Mouse (Mus musculus) adrenal gland, postnatal 36 days (tissue): Measurements from ENCODE around the gene Klk12. TPM values are rescaled to one million over a fixed set of nuclear protein-coding genes. Genes with fewer than 3 reads are reported as not detected.

Experiments
- DNase-seq, 2 experiments: peaks; one replicate each; pipeline ENCODE4 v3.0.0; 2021; ENCODE audit warnings: mixed read lengths in 1 of 2
- long read RNA-seq, 2 experiments: library from polyadenylated mRNA; stranded (forward); transcript quantifications; one replicate each; pipeline ENCODE4 v2.0.0; 2021; ENCODE audit warnings: borderline sequencing depth in 2 of 2
- total RNA-seq, 2 experiments: library from RNA; stranded (reverse); gene quantifications; 2 replicates each; pipeline ENCODE4 v1.2.3; 2021

The Klk12 gene
- total RNA-seq: not detected
- long read RNA-seq, experiment 1: 0 reads
- long read RNA-seq, experiment 2: 0 reads

DNA sequence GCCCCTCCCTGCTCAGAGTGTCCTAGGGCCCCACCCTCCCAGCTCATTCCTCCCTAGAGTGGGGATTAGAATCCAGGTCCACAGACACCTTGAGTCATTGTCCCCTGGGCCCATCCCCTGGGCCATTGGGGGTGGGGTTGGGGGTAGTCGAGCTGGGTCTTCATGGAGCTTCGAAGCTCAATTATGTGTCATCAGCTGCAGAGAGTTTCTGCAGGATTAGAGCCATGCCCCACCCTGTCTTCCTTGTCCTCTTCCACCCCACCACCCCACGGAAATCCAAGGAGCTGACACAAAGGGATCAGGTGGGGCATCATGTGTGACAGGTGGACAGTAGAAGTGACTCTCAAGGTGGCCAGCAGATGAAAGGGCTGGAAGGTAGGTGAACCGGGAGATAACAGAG lies at the start of gene Klk12:
Gene Klk12, plus strand, starts transcription at position 301 of the 400 bp plus-strand sequence.
- DNase-seq: no peak

DNA sequence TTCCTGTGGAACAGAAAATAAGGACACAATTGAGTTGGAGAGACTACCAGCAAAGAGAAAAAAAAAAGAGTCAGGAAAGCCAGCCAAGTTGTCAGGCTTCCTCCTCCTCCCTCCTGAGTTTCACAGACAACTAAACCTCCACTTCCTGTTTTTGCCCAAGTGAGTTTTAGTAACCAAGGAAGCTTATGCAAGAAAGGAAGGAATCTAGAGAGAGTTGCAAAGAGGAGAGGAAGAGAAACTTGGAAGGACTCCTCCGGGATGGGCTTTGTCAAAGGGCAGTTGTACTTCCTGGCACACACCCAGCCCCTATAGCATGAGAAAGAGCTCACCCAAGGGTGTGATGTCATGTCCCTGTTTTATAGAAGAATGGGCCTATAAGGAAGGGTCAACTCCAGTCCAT lies 20.9 kb upstream of the Klk12 start:
- no peak for DNase-seq

DNA sequence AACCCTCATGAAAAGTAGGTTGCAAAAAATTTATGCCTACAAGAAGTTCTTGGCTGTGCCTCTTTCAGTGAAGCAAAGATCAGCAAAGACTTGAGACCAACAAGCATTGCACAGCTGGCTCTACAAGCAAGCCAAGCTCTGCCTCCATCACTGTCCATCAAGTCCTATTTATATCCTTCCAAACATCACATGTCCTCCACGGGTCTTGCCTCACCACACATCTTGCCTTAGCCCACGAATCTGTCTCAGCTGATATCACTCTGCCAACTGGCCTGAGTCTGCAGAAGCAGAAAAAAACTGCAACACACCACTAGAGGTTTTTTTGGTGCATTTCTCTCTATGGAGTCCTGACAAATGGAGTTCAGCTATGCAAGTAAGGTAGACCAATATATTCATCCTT lies 15.9 kb upstream of the Klk12 start:
- no peak for DNase-seq

DNA sequence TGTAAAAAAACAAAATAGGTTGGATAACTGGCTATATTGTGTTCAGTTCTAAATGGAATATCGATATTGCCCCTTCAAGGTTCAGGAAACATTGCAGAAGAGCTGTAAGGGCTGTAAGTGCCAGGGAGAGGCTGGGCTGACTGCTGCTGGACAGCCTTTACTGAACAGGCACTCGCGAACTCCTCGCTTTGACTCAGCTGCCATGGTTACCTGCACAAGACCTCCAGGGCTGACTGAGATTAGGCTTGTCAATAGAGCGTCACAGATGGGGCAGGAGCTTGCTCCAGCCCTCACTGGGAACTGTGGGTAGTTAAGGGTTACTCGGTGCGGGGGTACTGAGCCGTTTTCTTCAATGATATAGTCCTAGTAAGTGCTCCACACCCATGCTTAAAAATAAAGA lies 2.2 kb upstream of the Klk12 start:
- no peak for DNase-seq

DNA sequence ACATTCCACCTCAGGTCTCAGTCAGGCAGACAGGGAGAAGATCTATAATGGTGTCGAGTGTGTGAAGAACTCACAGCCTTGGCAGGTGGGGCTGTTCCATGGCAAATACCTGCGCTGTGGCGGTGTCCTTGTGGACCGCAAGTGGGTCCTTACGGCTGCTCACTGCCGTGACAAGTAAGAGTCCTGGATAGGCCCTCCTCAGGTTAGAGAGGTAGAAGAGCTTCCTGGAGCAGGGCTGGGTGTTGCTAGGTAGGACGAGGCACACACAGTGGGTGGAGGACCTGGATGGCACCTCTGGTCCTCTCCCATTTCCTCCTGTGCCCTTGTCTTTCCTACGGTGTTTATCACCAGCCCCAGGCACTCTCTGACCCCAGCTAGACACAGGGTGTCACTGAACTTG lies 939 bp downstream of the Klk12 start:
- DNase-seq: no peak

DNA sequence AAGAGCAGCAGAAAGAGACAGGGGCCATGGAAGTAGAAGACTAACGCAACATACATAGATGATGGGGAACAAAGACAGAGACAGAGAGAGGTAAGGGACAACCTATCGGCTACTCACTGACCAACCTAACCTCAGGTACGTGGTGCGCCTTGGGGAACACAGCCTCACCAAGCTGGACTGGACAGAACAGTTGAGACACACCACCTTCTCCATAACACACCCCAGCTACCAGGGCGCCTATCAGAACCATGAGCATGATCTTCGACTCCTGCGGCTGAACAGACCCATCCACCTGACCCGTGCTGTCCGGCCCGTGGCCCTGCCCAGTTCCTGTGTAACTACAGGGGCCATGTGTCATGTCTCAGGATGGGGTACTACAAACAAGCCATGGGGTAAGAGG lies 2.0 kb downstream of the Klk12 start:
- no peak for DNase-seq

DNA sequence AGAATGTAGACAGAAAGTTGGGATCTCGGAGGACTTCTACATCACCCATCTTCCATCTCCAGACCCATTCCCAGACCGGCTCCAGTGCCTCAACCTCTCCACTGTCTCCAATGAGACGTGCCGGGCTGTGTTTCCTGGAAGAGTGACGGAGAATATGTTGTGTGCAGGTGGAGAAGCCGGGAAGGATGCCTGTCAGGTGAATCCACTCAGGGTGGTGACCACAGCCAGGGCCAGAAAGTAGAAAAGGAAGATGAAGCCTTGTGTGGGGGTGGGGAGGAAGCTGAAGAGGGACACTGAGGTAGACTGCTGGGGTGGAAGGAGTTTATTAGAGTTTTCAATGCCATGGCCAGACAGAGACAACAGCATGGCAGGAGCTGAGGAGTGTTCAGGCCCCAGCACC lies 3.2 kb downstream of the Klk12 start:
- no peak for DNase-seq

DNA sequence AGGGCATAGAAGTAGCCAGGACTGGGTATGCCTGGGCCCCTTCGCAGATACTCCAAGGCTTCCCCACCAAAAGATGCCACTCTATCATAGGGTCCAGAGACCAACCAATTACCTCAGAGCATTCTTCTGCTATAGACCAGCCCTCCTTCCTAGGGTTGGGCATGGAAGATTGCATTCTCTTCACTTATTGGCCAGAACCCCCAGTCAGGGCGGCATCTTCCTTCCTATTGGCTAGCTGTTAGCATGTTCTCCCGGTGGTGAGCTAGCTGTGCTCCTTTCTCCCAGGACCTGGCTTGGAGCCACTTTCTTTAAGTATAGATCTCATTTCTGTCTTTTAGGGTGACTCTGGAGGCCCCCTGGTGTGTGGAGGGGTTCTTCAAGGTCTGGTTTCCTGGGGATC lies 4.2 kb downstream of the Klk12 start:
- DNase-seq: no peak

DNA sequence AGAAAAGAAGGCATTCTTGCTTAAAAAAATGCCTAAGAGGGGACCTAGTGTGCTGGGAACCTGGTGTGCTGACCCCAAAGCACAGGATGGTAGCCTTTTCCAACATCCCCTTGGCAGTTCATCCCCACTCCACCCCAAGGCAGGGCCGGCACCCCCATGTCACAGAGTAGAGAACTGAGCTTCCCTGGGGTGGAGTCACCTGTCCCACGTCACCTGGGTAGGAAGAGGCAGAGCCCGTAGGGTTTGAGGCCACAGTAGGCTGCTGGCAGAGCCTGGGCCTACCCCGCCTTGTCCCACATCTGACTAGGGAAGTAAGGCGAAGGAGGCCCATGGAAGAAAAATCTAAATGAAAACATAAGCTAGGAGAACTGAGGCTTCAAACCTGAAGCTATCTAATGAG lies 5.7 kb downstream of the Klk12 start, which contains the start of gene Klk11:
Gene Klk11, plus strand, starts transcription at position 241 of the 400 bp plus-strand sequence.
- no peak for DNase-seq

DNA sequence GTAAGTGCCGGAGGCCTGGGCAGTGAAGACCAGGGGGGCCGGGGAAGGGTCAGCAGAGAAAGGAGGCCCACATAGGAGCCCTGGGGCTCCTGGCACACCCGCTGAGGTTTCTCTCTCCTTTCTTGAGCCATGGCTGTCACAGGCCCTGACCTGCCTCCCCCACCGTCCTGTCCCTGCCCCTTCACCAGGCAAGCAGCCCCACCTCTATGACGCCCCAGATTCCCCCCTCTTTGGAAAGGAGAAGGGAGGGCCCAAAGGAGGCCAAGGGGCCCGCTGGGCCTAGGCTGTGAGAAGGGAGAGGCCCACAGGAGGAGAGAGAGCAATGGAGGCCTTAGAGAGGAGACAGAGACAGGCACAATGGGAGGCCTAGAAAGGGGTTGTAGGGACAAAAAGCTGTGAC lies 6.1 kb downstream of the Klk12 start:
- no peak for DNase-seq

DNA sequence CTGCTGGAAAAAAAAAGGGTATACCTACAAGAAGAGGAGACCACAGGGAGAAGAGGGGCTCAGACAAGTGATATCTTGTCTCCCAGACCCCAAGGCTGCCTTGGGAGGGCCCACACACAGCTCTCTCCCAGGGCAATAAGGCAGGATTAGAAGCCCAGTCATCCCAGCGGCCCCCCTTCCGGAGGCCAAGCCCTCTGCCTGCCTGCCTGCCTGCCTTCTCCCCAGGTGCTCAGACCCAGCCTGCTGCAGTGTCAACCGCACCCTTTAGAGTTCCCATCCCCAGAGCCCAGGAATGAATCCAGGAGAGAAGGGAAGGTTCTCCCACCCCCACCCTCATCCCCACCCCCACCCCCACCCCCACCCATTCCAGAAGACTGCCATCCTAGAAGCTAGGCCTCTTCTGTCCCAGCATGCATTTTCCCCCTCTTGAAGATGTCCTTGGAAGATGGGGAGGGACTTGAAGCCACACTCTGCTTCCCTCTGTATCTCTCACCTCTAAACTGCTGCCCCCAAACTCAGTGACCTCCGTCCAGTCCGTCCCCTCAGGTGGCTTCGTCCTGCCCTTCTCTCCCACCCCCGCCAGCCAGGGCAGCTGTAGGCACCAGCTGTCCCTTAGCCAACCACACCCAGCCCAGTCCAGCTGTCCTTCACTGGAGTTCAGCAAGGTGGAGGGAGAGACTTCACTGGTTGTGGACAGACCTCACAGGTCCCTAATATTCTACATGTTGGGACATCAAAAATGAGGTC lies 6.8 kb downstream of the Klk12 start:
- DNase-seq: no peak

DNA sequence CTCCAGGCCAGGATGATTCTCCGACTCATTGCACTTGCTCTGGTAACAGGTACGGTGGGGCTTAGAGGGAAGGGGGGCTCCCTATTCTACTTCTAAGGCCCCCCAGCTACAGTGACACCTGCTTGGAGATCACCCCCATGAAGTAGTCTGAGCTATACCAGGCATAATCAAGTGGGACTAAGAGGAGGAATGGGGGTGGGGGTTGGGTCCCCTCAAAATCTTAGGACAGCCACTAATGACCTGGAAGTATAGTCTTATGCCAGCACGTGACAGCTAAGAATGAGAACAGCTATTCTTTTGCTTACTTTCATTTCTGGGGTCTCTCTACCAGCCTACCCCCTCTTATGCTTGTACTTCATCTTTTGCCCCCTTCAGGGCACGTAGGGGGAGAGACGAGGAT lies 7.8 kb downstream of the Klk12 start:
- no peak for DNase-seq

DNA sequence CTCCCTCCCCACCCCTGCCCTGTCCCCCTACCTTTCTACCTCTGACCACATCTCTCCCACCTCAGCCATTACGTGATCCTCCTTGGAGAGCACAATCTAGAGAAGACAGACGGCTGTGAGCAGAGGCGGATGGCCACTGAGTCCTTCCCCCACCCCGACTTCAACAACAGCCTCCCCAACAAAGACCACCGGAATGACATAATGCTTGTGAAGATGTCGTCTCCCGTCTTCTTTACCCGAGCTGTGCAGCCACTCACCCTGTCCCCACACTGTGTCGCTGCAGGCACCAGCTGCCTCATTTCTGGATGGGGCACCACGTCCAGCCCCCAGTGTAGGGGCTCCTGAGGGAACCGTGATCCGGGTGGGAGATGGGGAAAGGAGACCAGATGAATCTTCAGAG lies 8.7 kb downstream of the Klk12 start:
- DNase-seq: no peak

DNA sequence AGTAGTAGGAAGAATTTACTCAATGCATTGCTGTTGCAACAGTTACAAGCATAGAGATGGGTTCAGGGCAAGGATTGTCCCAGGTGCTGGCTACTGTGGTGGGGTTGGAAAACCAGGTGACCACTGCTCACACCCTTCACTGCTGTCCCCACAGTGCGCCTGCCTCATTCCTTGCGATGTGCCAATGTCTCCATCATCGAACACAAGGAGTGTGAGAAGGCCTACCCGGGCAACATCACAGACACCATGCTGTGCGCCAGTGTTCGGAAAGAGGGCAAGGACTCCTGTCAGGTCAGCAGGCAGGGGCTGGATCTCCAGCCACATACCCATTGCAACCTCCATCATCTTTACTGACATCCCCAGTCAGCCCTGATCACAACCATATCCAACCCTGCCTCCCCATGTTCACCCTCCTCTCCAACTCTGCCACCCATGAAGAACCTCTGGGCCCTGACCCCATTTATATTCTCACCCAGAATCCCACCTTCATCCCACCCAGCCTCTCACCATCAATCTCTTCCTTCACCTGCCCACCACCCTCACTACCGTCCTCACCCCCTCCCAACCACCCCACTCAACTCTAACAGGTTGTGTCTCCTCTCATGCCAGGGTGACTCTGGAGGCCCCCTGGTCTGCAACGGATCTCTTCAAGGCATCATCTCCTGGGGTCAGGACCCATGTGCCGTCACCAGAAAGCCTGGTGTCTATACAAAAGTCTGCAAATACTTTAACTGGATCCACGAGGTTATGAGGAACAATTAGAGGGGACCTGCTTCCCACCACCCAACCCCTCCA lies 9.7 kb downstream of the Klk12 start:
- no peak for DNase-seq

DNA sequence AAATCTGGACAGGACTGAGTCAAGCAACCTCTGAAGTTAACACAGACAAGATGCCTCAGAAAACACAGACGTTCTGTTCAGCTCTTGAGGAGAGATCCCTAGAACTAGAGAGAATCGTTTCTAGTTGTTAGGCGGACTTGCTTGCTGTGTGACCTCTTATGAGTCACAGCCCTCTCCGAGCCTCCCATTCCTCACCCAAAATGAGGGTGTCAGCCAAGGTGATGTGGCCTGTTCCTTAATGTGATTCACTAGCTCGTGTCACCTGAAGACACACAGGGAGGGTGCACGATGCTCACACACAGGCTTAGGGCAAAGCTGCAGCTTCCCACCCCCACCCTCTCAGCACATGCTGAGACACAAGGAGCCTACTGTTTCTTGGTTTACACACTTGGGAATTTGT lies 11.5 kb downstream of the Klk12 start:
- no peak for DNase-seq

DNA sequence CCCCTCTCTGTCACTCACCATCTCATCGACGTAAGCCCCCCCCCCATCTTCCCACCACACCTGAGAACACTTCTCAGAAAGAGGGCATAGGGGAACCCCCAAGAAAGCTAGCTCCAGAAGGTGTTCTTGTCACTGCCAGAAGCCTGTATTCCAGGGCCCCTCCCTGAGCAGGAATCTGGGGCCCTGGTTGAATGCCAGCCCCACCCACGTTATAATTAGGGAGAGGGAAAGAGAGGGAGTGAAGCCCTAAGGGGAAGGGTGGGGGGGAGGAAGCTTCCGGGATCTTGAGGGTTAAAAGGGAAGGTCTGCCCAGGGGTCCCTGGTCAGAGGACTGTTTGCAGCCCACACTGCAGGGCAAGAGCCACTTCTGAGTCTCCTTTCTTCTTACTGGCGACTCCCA lies 12.0 kb downstream of the Klk12 start, which contains the start of gene Klk10:
Gene Klk10, plus strand, starts transcription at position 290 of the 400 bp plus-strand sequence.
- DNase-seq: no peak

DNA sequence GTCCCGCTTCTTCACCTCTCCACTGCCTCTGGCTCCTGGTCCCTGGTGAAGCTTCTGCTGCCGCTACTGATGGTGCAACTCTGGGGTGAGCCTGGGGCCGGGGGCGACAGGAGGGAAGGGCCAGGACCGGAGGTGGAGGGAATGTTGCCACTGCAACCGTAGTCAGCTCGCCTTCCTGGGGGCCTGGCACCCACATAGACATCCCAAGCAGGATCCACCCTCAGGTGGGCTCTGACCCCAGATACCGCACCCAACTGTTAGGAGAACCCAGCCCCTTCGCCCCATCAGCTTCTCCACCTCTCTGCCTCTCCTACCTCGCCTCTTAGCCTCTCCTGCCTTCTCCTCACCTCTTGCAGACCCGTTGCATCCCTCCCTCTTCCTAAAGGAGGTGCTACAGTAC lies 12.8 kb downstream of the Klk12 start:
- no peak for DNase-seq

DNA sequence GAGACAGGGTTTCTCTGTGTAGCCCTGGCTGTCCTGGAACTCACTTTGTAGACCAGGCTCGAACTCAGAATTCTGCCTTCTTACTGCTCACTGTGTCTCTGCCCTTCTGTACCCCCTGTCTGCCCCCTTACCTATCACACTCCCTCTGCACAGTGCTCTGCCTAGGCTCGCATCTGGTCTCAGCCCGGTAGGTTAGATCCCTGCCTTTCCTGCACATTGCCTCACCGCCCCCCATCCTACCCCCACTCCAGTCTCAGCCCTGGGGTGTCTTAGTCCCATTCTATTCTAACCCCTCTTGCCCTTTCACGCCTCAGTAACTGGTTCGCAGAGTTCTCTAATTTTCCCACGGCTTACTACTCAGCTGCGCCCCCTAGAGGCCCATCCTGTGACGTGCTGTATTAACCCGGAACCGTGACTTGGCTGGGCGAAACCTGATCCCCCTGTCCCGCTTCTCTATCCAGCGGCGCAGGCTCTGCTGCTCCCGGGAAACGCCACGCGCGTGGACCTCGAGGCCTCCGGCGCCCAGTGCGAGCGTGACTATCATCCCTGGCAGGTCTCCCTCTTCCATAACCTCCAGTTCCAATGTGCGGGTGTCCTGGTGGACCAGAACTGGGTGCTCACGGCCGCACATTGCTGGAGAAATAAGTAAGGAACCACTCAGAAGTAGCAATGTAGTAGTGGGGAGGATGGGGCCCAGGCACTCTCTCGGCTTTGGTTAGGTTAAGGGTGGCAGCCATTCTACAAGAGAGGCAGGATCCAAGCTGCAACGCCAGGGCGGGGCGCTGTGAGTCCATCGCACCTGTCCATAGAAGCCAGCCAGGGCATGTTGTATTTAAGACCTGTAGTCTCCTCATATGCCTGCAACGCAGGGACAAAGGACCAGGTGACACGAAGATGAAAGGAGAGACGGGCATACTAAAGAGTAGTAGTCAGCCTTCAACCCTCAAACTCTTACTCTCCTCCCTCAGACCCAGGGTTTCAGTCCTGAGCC lies 13.9 kb downstream of the Klk12 start:
- peak; percentile 74 to 84 for DNase-seq

DNA sequence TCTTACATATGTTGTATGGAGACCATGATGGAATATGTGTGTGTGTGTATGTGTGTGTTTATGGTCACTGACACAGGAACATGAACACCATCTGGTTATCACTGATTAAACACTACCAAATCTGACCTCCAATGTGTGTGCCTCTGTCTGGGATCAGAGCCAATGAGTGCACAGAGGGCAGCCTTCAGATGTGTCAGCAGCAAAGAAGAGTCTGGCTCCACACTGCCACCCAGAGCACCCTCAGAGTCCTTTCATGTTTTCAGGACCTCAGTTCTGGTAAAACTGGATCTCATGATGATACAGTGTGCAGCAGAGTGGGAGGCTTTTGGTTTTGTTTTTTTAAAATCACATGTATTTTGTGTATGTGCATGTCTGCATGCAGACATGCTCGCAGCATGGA lies 16.6 kb downstream of the Klk12 start:
- peak; percentile 56 to 68 for DNase-seq

DNA sequence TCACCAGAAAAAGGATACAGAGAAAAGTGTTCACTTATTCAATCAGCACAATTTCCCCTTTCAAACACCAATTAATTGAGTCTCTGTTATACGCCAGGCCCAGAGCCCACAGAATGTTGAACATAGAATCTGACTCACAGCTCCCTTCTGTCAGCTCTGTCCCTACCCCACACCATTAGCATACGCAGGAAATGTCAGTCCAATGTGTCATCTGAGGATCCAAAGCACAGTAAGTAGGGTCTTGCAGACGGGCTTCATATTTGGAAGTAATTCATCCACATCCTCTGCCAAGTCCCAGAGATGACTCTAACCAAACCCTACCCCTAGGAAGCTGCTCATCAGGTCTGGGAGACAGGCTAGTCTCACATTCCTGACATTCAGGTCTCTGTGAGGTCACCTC lies 19.4 kb downstream of the Klk12 start:
- DNase-seq: no peak

DNA sequence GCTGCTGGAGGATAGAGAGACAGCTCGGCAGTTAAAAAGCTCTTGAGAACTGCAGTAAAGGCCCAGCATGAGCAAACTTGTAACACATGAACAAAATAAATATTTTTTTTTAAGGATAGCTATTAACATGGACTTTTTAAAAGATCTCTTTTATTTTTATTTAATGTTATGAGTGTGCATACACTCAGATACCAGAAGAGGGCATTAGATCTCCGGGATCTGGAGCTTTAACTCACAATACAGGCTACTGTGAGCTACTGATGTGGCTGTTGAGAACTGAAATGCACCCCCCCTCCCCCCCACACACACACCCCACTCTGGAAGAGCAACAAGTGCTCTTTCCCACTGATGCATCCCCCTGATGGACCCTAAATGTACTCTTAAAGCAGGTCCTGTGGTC lies 20.6 kb downstream of the Klk12 start:
- DNase-seq: no peak

DNA sequence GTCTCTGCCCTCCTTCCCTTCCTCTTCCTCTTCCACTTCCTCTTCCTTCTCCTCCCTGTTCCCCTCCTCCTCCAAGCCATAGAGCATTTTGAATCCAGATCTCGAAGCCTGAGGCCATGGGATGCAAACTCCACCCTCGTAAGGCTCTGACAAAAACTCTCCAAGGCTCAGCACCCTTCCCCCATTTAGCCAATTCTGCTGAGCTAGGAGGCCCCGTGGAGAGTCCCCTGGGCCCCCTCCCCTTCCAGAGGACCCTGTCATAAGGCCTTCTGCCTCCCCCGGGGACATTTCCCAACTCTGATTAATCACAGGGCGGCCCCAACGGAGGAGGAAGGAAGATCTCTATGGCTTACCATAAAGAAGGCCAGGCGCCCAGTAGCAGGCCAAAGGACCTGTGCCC lies 22.9 kb downstream of the Klk12 start, which contains the start of gene Klk9:
Gene Klk9, plus strand, starts transcription at position 301 of the 400 bp plus-strand sequence.
- no peak for DNase-seq
